Mouse (Mus musculus) heart, embryonic 13.5 days (tissue): ENCODE results near the gene Rps21. TPM values are rescaled to one million over a fixed set of nuclear protein-coding genes. Genes with fewer than 3 reads are reported as not detected.

ENCODE experiments used
- ATAC-seq: fragments of 200-750 bp; cut with Nextera tagmentation; 2 replicates; pipeline ENCODE4 v1.8.0; 2017; ENCODE audit warnings: moderate TSS enrichment; ENCODE audit not compliant: insufficient number of reproducible peaks, low FRiP score, low TSS enrichment; ENCODE audit errors: extremely low read depth
- H3K27ac ChIP-seq: fragments of 300-500 bp; sonication (generic); replicated peaks from 2 replicates; pipeline ENCODE4 v1.5.1; 2015; ENCODE audit warnings: moderate library complexity, mild to moderate bottlenecking, inconsistent platforms
- H3K27me3 ChIP-seq: fragments of 300-500 bp; sonication (generic); replicated peaks from 2 replicates; pipeline ENCODE4 v1.6.1; 2015; ENCODE audit warnings: mild to moderate bottlenecking, inconsistent platforms
- H3K36me3 ChIP-seq: fragments of 300-500 bp; sonication (generic); 2 replicates; pipeline ENCODE4 v1.6.1; 2015; ENCODE audit warnings: mild to moderate bottlenecking, inconsistent platforms
- H3K4me1 ChIP-seq: fragments of 300-500 bp; sonication (generic); 2 replicates; pipeline ENCODE4 v1.6.1; 2015; ENCODE audit warnings: inconsistent platforms
- H3K4me2 ChIP-seq: fragments of 300-500 bp; sonication (generic); 2 replicates; pipeline ENCODE4 v1.6.1; 2015; ENCODE audit warnings: inconsistent platforms, mild to moderate bottlenecking, moderate library complexity
- H3K4me3 ChIP-seq: fragments of 300-500 bp; sonication (generic); 2 replicates; pipeline ENCODE4 v1.5.1; 2015; ENCODE audit warnings: moderate library complexity, mild to moderate bottlenecking, inconsistent platforms
- H3K9ac ChIP-seq: fragments of 300-500 bp; sonication (generic); 2 replicates; pipeline ENCODE4 v1.6.1; 2015; ENCODE audit warnings: inconsistent platforms, mild to moderate bottlenecking, moderate library complexity
- H3K9me3 ChIP-seq: fragments of 300-500 bp; sonication (generic); 2 replicates; pipeline ENCODE4 v1.6.1; 2016; ENCODE audit warnings: inconsistent platforms
- WGBS: fragments of 180-500 bp; shearing (Covaris S2); methylation state at CpG from one replicate; pipeline ENCODE4 v1.1.7; 2015; ENCODE audit warnings: mixed read lengths; 5-methylcytosine and 5-hydroxymethylcytosine counted together
- polyA plus RNA-seq: library from polyadenylated mRNA; unstranded; fragments of >200 nt; fragmentation: Nextera tagmentation; extraction: Ambion mirVana; gene quantifications from 2 replicates; pipeline ENCODE4 v1.2.1, GENCODE M21; 2015

The Rps21 gene
- 332 and 351 TPM in 2 replicates for polyA plus RNA-seq

DNA sequence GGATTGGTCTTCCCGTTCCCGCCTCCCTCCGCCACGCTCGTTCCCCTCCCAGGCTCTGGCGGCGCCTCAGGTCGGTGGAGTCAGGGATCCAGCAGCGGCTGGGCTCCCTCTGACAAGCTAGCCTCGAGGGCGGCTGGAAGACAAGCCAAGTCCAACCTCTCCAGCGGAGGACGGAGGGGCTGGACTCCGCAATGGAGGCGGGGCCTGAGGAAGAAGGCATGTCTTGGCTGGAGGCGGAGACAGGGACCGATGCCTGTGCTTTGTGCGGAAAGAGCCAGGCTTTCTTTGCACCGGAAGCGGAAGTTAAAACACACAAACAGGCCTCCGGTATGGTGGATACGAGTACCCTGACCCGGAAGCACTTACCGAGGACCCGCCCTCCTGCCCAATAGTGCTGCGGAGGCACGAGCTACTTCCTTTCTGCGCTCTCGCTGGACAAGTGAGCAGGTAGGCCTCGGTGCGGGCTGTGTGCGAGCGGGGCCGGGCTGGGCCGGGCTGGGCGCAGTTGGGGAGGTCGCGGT lies at the start of gene Rps21:
TSS of gene Rps21 (plus strand) at position 377 of the 521 bp plus-strand sequence.
- peaks cover 42% of the 10 kb centered on the region for H3K36me3 ChIP-seq

GRCm38 (mm10) chr2:180207840-180208239 lies 49.3 kb upstream of the Rps21 start:
- Histone ChIP-seq H3K9ac (0 out of 2 replicates have a peak overlapping the region, but pooled peaks have one; percentile 14), H3K27ac (peak overlapping the region; percentile 37; the same call in 1 of the 2 replicates), H3K4me1 (peaks cover 14% of the 10 kb centered on the region; the same call in 1 of the 2 replicates), H3K4me3 (no peak overlapping the region), H3K27me3 (no peaks in the 10 kb centered on the region), H3K9me3 (peaks cover 3% of the 10 kb centered on the region), H3K4me2 (no peak overlapping the region), H3K36me3 (peaks cover 22% of the 10 kb centered on the region)
- no peak for ATAC-seq
- WGBS: 59% methylated on average over 7 of the region's 7 CpGs

More for the DNA sequence above, at the start of gene Rps21:
- Histone ChIP-seq H3K9me3 (no peaks in the 10 kb centered on the region), H3K4me3 (peak within 1 kb of the TSS; percentile 98), H3K4me1 (peaks cover 23% of the 10 kb centered on the region), H3K27me3 (no peaks in the 10 kb centered on the region), H3K27ac (peak within 1 kb of the TSS; percentile 95), H3K4me2 (peak within 1 kb of the TSS; percentile 89), H3K9ac (peak within 1 kb of the TSS; percentile 97)
- peak; percentile 93 for ATAC-seq
- under 1% methylated on average over 38 of the region's 38 CpGs for WGBS

- 67% methylated on average over 1 of the region's 1 CpGs for WGBS
- Histone ChIP-seq H3K4me3 (no peak overlapping the region), H3K9me3 (peaks cover 3% of the 10 kb centered on the region), H3K4me2 (no peak overlapping the region), H3K27ac (no peak overlapping the region), H3K36me3 (peaks cover 25% of the 10 kb centered on the region), H3K27me3 (no peaks in the 10 kb centered on the region), H3K9ac (no peak overlapping the region), H3K4me1 (peaks cover 14% of the 10 kb centered on the region; the same call in 1 of the 2 replicates)
- ATAC-seq: no peak
Observed at GRCm38 (mm10) chr2:180208976-180209375, 48.2 kb upstream of the Rps21 start.

DNA sequence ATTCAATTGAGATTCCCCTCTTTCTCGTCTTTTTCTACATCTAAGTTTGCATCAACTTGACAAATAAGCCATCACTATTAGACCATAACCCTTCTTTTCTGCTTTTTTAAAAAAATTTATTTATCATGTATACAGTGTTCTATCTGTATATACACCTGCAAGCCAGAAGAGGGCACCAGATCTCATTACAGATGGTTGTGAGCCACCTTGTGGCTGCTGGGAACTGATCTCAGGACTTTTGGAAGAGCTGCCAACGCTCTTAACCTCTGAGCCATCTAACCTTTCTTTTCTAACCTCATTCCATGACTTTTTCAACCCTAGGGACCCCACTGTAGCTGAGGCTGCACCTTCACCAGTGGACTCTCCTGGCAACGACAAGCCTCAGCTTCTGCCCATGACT lies 44.9 kb upstream of the Rps21 start:
- no peak for ATAC-seq
- no peaks in the 10 kb centered on the region for H3K27me3 ChIP-seq
- no peak overlapping the region for H3K4me3 ChIP-seq
- no peak overlapping the region for H3K9ac ChIP-seq
- no peak overlapping the region for H3K27ac ChIP-seq
- peaks cover 3% of the 10 kb centered on the region for H3K9me3 ChIP-seq
- peaks cover 8% of the 10 kb centered on the region for H3K36me3 ChIP-seq
- H3K4me1 ChIP-seq: peaks cover 38% of the 10 kb centered on the region
- WGBS: 85% methylated on average over 3 of the region's 3 CpGs
- H3K4me2 ChIP-seq: no peak overlapping the region

DNA sequence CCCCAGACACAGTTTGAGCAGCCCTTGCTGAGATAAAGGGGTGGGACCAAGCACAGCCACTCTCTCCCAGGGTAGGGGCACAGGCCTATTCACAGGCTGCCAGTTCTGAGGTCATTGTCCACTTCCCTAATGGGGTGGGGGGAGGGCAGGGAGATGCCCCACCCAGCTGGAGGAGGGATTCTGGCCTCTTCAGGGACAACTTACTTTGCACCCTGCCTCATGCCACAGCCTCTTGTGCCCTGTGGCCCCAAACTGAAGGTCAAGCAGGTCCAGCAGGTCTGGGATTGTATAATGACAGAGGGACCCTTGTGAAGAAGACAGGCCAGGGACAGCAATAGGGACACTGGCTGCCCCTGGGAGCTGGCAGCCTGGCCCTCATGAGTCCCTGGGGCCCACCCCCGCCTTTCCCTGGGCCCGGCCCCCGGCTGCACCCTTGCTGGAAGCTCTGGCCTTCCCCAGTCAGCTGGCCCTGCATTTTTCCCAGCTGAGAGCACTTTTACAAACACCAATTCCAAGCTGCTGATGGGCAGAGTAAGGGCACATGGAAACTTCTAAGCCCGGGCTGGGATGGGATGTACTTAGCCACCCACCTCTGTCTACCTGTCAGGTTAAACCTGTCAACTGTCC lies 42.7 kb upstream of the Rps21 start:
- peaks cover 3% of the 10 kb centered on the region for H3K9me3 ChIP-seq
- ATAC-seq: no peak
- H3K27ac ChIP-seq: peak overlapping the region; percentile 79
- 0 out of 2 replicates have a peak overlapping the region, but pooled peaks have one; percentile 57 for H3K9ac ChIP-seq
- WGBS: 37% methylated on average over 4 of the region's 4 CpGs
- peaks cover 7% of the 10 kb centered on the region for H3K36me3 ChIP-seq
- H3K27me3 ChIP-seq: no peaks in the 10 kb centered on the region
- peak overlapping the region; percentile 29; the same call in 1 of the 2 replicates for H3K4me2 ChIP-seq
- H3K4me1 ChIP-seq: peaks cover 52% of the 10 kb centered on the region
- no peak overlapping the region for H3K4me3 ChIP-seq

DNA sequence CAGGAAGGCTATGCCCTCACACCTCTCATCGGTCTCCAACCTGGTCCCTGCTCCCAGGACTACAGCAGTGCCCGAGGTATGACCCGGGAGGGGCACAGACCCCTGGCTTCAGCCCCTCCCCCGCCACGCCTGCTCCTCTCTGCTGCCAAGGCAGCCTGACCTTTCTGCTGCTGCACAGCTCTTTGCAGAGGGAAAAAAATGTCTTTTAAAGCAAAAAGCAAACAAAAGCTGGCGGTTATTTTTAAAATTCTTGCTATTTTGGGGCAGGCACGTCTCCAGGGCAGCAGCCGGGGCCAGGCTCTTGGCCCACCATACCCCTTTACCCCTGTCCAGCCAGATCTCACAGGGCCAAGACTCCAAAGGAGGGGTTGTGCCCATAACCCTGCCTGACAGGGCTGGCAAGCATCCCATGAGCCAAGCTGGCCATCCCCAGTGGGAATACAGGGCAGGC lies 42.1 kb upstream of the Rps21 start:
- peak overlapping the region; percentile 57; the same call in 1 of the 2 replicates for H3K9ac ChIP-seq
- no peak for ATAC-seq
- H3K27ac ChIP-seq: peak overlapping the region; percentile 79
- peaks cover 3% of the 10 kb centered on the region for H3K9me3 ChIP-seq
- H3K4me3 ChIP-seq: no peak overlapping the region
- peak overlapping the region; percentile 29; the same call in 1 of the 2 replicates for H3K4me2 ChIP-seq
- H3K36me3 ChIP-seq: peaks cover 7% of the 10 kb centered on the region
- no peaks in the 10 kb centered on the region for H3K27me3 ChIP-seq
- 52% methylated on average over 8 of the region's 8 CpGs for WGBS
- H3K4me1 ChIP-seq: peaks cover 57% of the 10 kb centered on the region

DNA sequence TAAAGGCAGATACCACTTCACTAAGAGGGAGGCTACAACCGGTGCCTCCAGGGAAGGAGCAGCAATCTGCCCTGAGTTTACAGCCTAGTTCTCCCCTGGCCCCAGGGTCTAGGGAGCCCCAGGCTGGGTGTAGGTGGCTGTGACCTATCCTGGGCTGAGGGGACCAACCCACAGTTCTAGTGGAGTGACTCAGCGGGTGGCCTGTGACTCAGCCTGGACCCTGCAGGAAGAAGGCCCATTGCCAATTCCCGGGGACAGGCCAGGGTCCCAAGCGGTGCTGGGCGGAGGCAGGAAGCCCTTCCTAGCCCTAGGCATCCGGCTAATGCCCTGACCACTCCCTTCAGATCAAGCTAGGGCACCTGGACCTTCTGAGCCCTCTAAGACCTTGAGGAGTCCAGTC lies 41.2 kb upstream of the Rps21 start:
- peak overlapping the region; percentile 79 for H3K27ac ChIP-seq
- H3K9me3 ChIP-seq: peaks cover 3% of the 10 kb centered on the region
- peaks cover 9% of the 10 kb centered on the region for H3K36me3 ChIP-seq
- H3K4me2 ChIP-seq: no peak overlapping the region
- peaks cover 62% of the 10 kb centered on the region for H3K4me1 ChIP-seq
- H3K27me3 ChIP-seq: no peaks in the 10 kb centered on the region
- peak overlapping the region; percentile 57; the same call in 1 of the 2 replicates for H3K9ac ChIP-seq
- no peak overlapping the region for H3K4me3 ChIP-seq
- no peak for ATAC-seq
- whole genome bisulfite sequencing: 70% methylated on average over 6 of the region's 6 CpGs

- Histone ChIP-seq H3K4me1 (peaks cover 68% of the 10 kb centered on the region), H3K9ac (no peak overlapping the region), H3K4me3 (no peak overlapping the region), H3K27ac (0 out of 2 replicates have a peak overlapping the region, but pooled peaks have one; percentile 3), H3K4me2 (no peak overlapping the region), H3K9me3 (peaks cover 3% of the 10 kb centered on the region), H3K27me3 (no peaks in the 10 kb centered on the region), H3K36me3 (peaks cover 11% of the 10 kb centered on the region)
- no peak for ATAC-seq
- WGBS: 51% methylated on average over 5 of the region's 5 CpGs
Observed at GRCm38 (mm10) chr2:180216921-180217320, 40.3 kb upstream of the Rps21 start.

- Histone ChIP-seq H3K4me2 (no peak overlapping the region), H3K27me3 (no peaks in the 10 kb centered on the region), H3K36me3 (peaks cover 8% of the 10 kb centered on the region; the same call in 1 of the 2 replicates), H3K4me1 (peaks cover 74% of the 10 kb centered on the region), H3K9me3 (no peaks in the 10 kb centered on the region), H3K4me3 (no peak overlapping the region), H3K9ac (0 out of 2 replicates have a peak overlapping the region, but pooled peaks have one; percentile 24), H3K27ac (0 out of 2 replicates have a peak overlapping the region, but pooled peaks have one; percentile 3)
- no peak for ATAC-seq
- WGBS: 74% methylated on average over 8 of the region's 8 CpGs
Observed at GRCm38 (mm10) chr2:180217587-180217986, 39.6 kb upstream of the Rps21 start.

DNA sequence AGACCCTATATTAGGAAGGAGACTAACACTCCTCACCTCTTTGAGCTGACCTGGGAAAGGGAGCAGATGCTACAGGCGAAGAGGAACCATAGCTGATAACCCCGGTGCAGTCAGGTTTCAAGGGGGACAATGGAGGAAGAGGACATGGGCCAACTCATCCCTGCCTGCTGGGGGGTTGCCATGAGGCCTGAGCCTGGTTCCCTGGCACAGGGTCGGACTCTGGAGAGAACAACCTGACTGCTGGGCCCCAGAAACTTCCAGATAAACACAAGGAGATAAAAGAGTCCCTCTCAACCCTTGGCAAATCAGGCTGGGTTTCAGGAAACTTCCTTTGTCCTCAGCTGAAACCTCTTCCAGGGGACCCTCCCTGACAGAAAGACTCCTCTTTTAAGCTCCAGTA lies 38.9 kb upstream of the Rps21 start:
- H3K9ac ChIP-seq: peak overlapping the region; percentile 24
- ATAC-seq: no peak

DNA sequence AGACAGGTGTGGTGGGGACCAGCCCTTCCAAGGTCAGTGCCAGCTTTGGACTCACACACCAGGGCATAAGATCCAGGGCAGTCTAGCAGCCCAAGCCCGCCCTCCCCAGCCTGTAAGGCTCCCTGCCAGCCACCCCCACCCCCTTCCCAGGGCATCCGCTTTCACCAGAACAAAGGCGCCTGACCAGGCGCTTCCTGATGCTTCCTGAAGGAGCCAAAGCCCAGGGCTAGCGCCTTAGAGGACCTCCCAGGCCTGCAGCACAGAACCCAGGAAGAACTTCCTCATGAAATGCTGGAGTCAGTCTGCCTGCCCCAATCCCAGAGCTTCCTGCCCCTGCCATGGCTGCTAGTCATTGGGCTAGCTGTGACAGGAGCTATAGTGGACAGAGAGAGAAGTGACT lies 38.5 kb upstream of the Rps21 start:
- H3K4me1 ChIP-seq: peaks cover 85% of the 10 kb centered on the region
- no peak overlapping the region for H3K4me2 ChIP-seq
- peaks cover 4% of the 10 kb centered on the region; the same call in 1 of the 2 replicates for H3K36me3 ChIP-seq
- H3K9me3 ChIP-seq: no peaks in the 10 kb centered on the region
- WGBS: 23% methylated on average over 5 of the region's 5 CpGs
- no peak overlapping the region for H3K4me3 ChIP-seq
- peak overlapping the region; percentile 24 for H3K9ac ChIP-seq
- peak overlapping the region; percentile 55 for H3K27ac ChIP-seq
- H3K27me3 ChIP-seq: peaks cover 9% of the 10 kb centered on the region; the same call in 1 of the 2 replicates
- no peak for ATAC-seq

More for the DNA sequence above, 38.9 kb upstream of the Rps21 start:
- H3K4me3 ChIP-seq: no peak overlapping the region
- WGBS: 39% methylated on average over 3 of the region's 3 CpGs
- no peaks in the 10 kb centered on the region for H3K9me3 ChIP-seq
- peak overlapping the region; percentile 55 for H3K27ac ChIP-seq
- peaks cover 4% of the 10 kb centered on the region; the same call in 1 of the 2 replicates for H3K27me3 ChIP-seq
- no peak overlapping the region for H3K4me2 ChIP-seq
- peaks cover 81% of the 10 kb centered on the region for H3K4me1 ChIP-seq
- peaks cover 6% of the 10 kb centered on the region; the same call in 1 of the 2 replicates for H3K36me3 ChIP-seq
